Mouse (Mus musculus): Measurements from ENCODE around the gene Qtrt2. TPM values are rescaled to one million over a fixed set of nuclear protein-coding genes. Genes with fewer than 3 reads are reported as not detected.

Qtrt2 gene
- polyA plus RNA-seq (2012; rRNA removed), result 2.2 and 4.8 TPM in 2 replicates

- Histone ChIP-seq H3K4me3 (ENCODE audit: low read depth, low read length) (no peak within 1 kb of the TSS), H3K36me3 (ENCODE audit: control insufficient read depth, insufficient read depth, low read length) (no peaks in the 10 kb centered on the region), H3K27ac (ENCODE audit: insufficient read depth, low read depth, low read length) (no peak within 1 kb of the TSS), H3K27me3 (ENCODE audit: control insufficient read depth, insufficient read depth, low read length) (no peaks in the 10 kb centered on the region), H3K4me1 (ENCODE audit: control insufficient read depth, insufficient read depth, insufficient read length, low read length) (peaks cover 3% of the 10 kb centered on the region; the same call in 1 of the 2 replicates)
- 93% methylated on average over 6 of the region's 6 CpGs for WGBS
- TF ChIP-seq CTCF (IDR thresholded peaks at IDR 0.05; ENCODE audit: extremely low read depth, insufficient read length, insufficient replicate concordance, low read depth, low read length), result no peak
- TF ChIP-seq POLR2A (IDR thresholded peaks at IDR 0.05; ENCODE audit: low read depth, low read length), result no peak
Observed at GRCm38 (mm10) chr16:43926341-43926859, at the start of gene Qtrt2. Gene Qtrt2 (minus strand): TSS chr16:43926809.

DNA sequence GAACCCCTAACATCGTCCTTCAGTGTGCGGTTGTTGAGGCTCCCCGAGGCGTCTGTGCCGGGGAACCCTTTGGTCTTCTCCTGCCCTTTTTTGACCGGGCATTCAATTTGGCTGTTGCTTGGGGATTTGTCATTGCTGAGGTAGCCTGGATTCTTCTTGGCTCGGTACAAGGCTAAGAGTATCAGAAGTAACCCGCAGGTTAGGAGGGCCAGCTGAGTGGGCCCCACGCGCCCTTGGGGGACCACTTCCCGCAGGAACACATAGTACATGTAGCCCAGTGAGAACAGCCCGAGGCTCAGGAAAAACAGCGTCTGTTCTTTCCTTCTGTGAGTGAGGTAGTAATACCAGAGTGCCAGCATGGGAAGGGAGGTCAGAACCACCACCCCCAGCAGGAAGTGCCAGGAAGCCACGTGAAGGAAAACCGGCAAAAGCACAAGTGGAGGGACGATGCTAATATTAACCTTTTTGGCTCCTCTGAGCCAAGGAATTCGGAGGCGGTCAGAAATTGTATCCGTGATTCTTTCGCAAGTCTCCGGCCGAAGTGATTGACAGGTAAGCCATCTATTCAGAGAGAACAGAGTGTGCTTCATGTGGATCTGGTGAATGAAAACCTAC is 47.1 kb upstream of the Qtrt2 start:
- WGBS, result 87% methylated on average over 22 of the region's 22 CpGs
- no peaks in the 10 kb centered on the region for H3K27me3 ChIP-seq (ENCODE audit: control insufficient read depth, insufficient read depth, low read length)
- H3K4me1 ChIP-seq (ENCODE audit: control insufficient read depth, insufficient read depth, insufficient read length, low read length), result no peaks in the 10 kb centered on the region; the same call in 1 of the 2 replicates
- no peak overlapping the region for H3K27ac ChIP-seq (ENCODE audit: insufficient read depth, low read depth, low read length)
- no peak overlapping the region for H3K4me3 ChIP-seq (ENCODE audit: low read depth, low read length)
- H3K36me3 ChIP-seq (ENCODE audit: control insufficient read depth, insufficient read depth, low read length), result peaks cover 14% of the 10 kb centered on the region
- no peak for TF ChIP-seq POLR2A (IDR thresholded peaks at IDR 0.05; ENCODE audit: low read depth, low read length)
- no peak for TF ChIP-seq CTCF (IDR thresholded peaks at IDR 0.05; ENCODE audit: extremely low read depth, insufficient read length, insufficient replicate concordance, low read depth, low read length)

DNA sequence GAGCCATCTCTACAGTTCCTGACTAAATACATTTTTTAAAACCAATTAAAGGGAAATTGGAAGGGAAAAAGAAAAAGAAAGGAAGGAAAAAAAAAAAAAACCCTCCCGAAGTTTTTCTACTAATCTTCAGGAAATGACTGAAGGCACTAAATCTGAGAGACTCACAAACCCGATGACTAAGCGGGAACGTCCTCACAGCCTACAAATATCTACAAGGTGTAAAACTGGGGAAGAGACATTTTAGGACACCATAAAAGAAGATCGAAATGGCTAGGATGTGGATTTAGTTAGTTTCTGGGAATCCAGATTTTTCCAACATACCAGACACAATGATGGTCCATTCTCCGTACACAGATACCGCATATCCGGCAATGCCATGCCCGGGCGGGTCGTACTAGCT is 46.5 kb upstream of the Qtrt2 start:
- H3K4me1 ChIP-seq (ENCODE audit: control insufficient read depth, insufficient read depth, insufficient read length, low read length), result no peaks in the 10 kb centered on the region
- H3K27ac ChIP-seq (ENCODE audit: insufficient read depth, low read depth, low read length), result no peak overlapping the region
- no peaks in the 10 kb centered on the region for H3K27me3 ChIP-seq (ENCODE audit: control insufficient read depth, insufficient read depth, low read length)
- no peak overlapping the region for H3K4me3 ChIP-seq (ENCODE audit: low read depth, low read length)
- TF ChIP-seq CTCF (IDR thresholded peaks at IDR 0.05; ENCODE audit: extremely low read depth, insufficient read length, insufficient replicate concordance, low read depth, low read length) (no peak), POLR2A (IDR thresholded peaks at IDR 0.05; ENCODE audit: low read depth, low read length) (no peak)
- peaks cover 18% of the 10 kb centered on the region for H3K36me3 ChIP-seq (ENCODE audit: control insufficient read depth, insufficient read depth, low read length)
- 86% methylated on average over 11 of the region's 11 CpGs for WGBS

DNA sequence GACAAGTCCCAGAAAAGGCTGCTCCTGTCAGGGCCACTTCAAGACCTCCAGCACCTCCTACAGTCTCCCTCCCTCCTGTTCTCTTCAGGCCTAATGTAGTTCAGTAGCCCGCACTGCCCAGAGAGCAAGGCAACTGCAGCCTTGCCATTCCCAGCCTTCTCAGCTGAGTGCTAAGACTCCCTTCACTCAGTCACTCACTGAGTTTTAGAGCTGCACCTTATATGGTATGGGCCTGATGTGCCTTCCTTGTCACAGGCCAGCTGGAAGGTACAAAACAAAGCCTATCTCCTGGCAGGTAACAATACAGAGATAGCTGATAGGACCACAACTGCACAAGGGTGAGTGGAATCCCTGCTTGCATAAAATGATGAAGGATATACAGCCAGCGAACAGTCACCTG is 45.8 kb upstream of the Qtrt2 start:
- Histone ChIP-seq H3K4me1 (ENCODE audit: control insufficient read depth, insufficient read depth, insufficient read length, low read length) (no peaks in the 10 kb centered on the region), H3K27me3 (ENCODE audit: control insufficient read depth, insufficient read depth, low read length) (no peaks in the 10 kb centered on the region), H3K36me3 (ENCODE audit: control insufficient read depth, insufficient read depth, low read length) (peaks cover 21% of the 10 kb centered on the region), H3K4me3 (ENCODE audit: low read depth, low read length) (no peak overlapping the region), H3K27ac (ENCODE audit: insufficient read depth, low read depth, low read length) (no peak overlapping the region)
- WGBS, result 88% methylated on average over 2 of the region's 2 CpGs
- no peak for TF ChIP-seq POLR2A (IDR thresholded peaks at IDR 0.05; ENCODE audit: low read depth, low read length)
- no peak for TF ChIP-seq CTCF (IDR thresholded peaks at IDR 0.05; ENCODE audit: extremely low read depth, insufficient read length, insufficient replicate concordance, low read depth, low read length)

GRCm38 (mm10) chr16:43971741-43972140 is 45.1 kb upstream of the Qtrt2 start:
- Histone ChIP-seq H3K27ac (ENCODE audit: insufficient read depth, low read depth, low read length) (no peak overlapping the region), H3K36me3 (ENCODE audit: control insufficient read depth, insufficient read depth, low read length) (peaks cover 26% of the 10 kb centered on the region), H3K4me1 (ENCODE audit: control insufficient read depth, insufficient read depth, insufficient read length, low read length) (no peaks in the 10 kb centered on the region), H3K27me3 (ENCODE audit: control insufficient read depth, insufficient read depth, low read length) (no peaks in the 10 kb centered on the region), H3K4me3 (ENCODE audit: low read depth, low read length) (no peak overlapping the region)
- TF ChIP-seq CTCF (IDR thresholded peaks at IDR 0.05; ENCODE audit: extremely low read depth, insufficient read length, insufficient replicate concordance, low read depth, low read length) (no peak), POLR2A (IDR thresholded peaks at IDR 0.05; ENCODE audit: low read depth, low read length) (no peak)
- WGBS, result 57% methylated on average over 9 of the region's 9 CpGs

- TF ChIP-seq POLR2A (IDR thresholded peaks at IDR 0.05; ENCODE audit: low read depth, low read length), result no peak
- no peak for TF ChIP-seq CTCF (IDR thresholded peaks at IDR 0.05; ENCODE audit: extremely low read depth, insufficient read length, insufficient replicate concordance, low read depth, low read length)
- Histone ChIP-seq H3K27ac (ENCODE audit: insufficient read depth, low read depth, low read length) (no peak overlapping the region), H3K4me1 (ENCODE audit: control insufficient read depth, insufficient read depth, insufficient read length, low read length) (no peaks in the 10 kb centered on the region), H3K36me3 (ENCODE audit: control insufficient read depth, insufficient read depth, low read length) (peaks cover 29% of the 10 kb centered on the region), H3K4me3 (ENCODE audit: low read depth, low read length) (no peak overlapping the region), H3K27me3 (ENCODE audit: control insufficient read depth, insufficient read depth, low read length) (no peaks in the 10 kb centered on the region)
- WGBS, result 87% methylated on average over 11 of the region's 11 CpGs
Observed at GRCm38 (mm10) chr16:43971189-43971588, 44.6 kb upstream of the Qtrt2 start.

DNA sequence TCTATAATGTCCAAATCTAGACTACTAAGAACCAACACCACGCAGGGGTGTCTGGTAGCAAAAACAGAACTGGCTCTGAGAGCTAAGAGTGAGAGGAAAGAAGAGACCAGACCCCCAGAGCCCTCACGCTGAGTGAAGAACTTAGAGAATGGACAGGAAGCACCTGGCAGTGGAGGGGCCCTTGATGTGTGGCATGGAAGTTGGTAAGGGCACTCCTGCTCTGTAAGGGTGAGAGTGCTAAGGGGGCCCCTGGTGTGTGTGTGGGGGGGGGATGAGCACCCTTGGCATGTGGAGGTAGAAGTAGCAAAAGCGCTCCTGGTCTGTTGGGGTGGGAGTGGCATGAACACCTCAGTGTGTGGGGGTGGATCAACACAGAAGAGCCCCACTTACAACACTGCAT is 43.8 kb upstream of the Qtrt2 start:
- 86% methylated on average over 3 of the region's 3 CpGs for WGBS
- H3K27me3 ChIP-seq (ENCODE audit: control insufficient read depth, insufficient read depth, low read length), result no peaks in the 10 kb centered on the region
- H3K4me1 ChIP-seq (ENCODE audit: control insufficient read depth, insufficient read depth, insufficient read length, low read length), result no peaks in the 10 kb centered on the region
- peaks cover 29% of the 10 kb centered on the region for H3K36me3 ChIP-seq (ENCODE audit: control insufficient read depth, insufficient read depth, low read length)
- H3K27ac ChIP-seq (ENCODE audit: insufficient read depth, low read depth, low read length), result no peak overlapping the region
- TF ChIP-seq CTCF (IDR thresholded peaks at IDR 0.05; ENCODE audit: extremely low read depth, insufficient read length, insufficient replicate concordance, low read depth, low read length) (no peak), POLR2A (IDR thresholded peaks at IDR 0.05; ENCODE audit: low read depth, low read length) (no peak)
- H3K4me3 ChIP-seq (ENCODE audit: low read depth, low read length), result no peak overlapping the region
